Mouse (Mus musculus): ENCODE results near the gene Ccdc30. TPM values are rescaled to one million over a fixed set of nuclear protein-coding genes. Genes with fewer than 3 reads are reported as not detected.

The Ccdc30 gene
- total RNA-seq (2021), result 12.5 and 15.9 TPM in 2 replicates
- long read RNA-seq, partial matches to known transcripts, result 17 of 30 reads
- long read RNA-seq, other reads (novel, unspliced or antisense), result 8 of 30 reads

GRCm38 (mm10) chr4:119415072-119415753, at the start of gene Ccdc30:
Gene Ccdc30 (minus strand): TSS chr4:119415521.
- DNase-seq, result peak; percentile 97

GRCm38 (mm10) chr4:119463756-119464419, 48.6 kb upstream of the Ccdc30 start:
- DNase-seq, result no peak

- peak; percentile 45 for DNase-seq
These were observed 47.8 kb upstream of the Ccdc30 start for GRCm38 (mm10) chr4:119462858-119463755.

- DNase-seq, result no peak
These were observed 47.1 kb upstream of the Ccdc30 start for GRCm38 (mm10) chr4:119462457-119462856.

- DNase-seq, result no peak
These were observed 45.4 kb upstream of the Ccdc30 start for GRCm38 (mm10) chr4:119460728-119461141.

- no peak for DNase-seq
These were observed 45.0 kb upstream of the Ccdc30 start for GRCm38 (mm10) chr4:119460296-119460695.

- DNase-seq, result no peak
These were observed 38.2 kb upstream of the Ccdc30 start for GRCm38 (mm10) chr4:119453533-119453932.

GRCm38 (mm10) chr4:119453128-119453527, 37.8 kb upstream of the Ccdc30 start:
- no peak for DNase-seq

- no peak for DNase-seq
These were observed 35.1 kb upstream of the Ccdc30 start for GRCm38 (mm10) chr4:119450436-119450835.

- no peak for DNase-seq
These were observed 32.5 kb upstream of the Ccdc30 start for GRCm38 (mm10) chr4:119447786-119448185.

GRCm38 (mm10) chr4:119447261-119447660, 31.9 kb upstream of the Ccdc30 start:
- DNase-seq, result no peak

GRCm38 (mm10) chr4:119442539-119442938, 27.2 kb upstream of the Ccdc30 start:
- peak; percentile 37 for DNase-seq

GRCm38 (mm10) chr4:119441836-119442235, 26.5 kb upstream of the Ccdc30 start:
- no peak for DNase-seq

- no peak for DNase-seq
These were observed 22.6 kb upstream of the Ccdc30 start for GRCm38 (mm10) chr4:119437936-119438335.

GRCm38 (mm10) chr4:119430678-119431077, 15.4 kb upstream of the Ccdc30 start:
- DNase-seq, result peak; percentile 62

- DNase-seq, result peak; percentile 51
These were observed 12.4 kb upstream of the Ccdc30 start for GRCm38 (mm10) chr4:119427680-119428079.

- DNase-seq, result no peak
These were observed 10.3 kb upstream of the Ccdc30 start for GRCm38 (mm10) chr4:119425601-119426000.

GRCm38 (mm10) chr4:119425077-119425476, 9.8 kb upstream of the Ccdc30 start:
- DNase-seq, result no peak

- peak; percentile 94 for DNase-seq
These were observed 7.1 kb upstream of the Ccdc30 start, which contains the start of the genes Ppcs and Zmynd12 for GRCm38 (mm10) chr4:119422294-119422964. Gene Ppcs (minus strand): TSS chr4:119422420. Gene Zmynd12 (plus strand): TSS chr4:119422814.

- peak; percentile 39 for DNase-seq
These were observed 6.6 kb upstream of the Ccdc30 start for GRCm38 (mm10) chr4:119421921-119422293.

- no peak for DNase-seq
These were observed 5.9 kb upstream of the Ccdc30 start for GRCm38 (mm10) chr4:119421191-119421590.

GRCm38 (mm10) chr4:119417894-119418293, 2.6 kb upstream of the Ccdc30 start:
- DNase-seq, result no peak

Data from adrenal gland, postnatal 25 days (tissue).